ENCODE assay signal across 14 mouse cellular contexts in genomic region chr13:60508856-60509255, GRCm38 (mm10).
"Had no signal": no experiment of that assay in that cellular context is flagged by ENCODE, and none has a peak within 500 bp of the region (broad histone marks: within the 10 kb centered on the region; RNA-seq: fewer than 3 reads in every experiment).

No protein-coding gene starts in this region.

- H3K9me3 ChIP-seq: limb, embryonic 13.5 days; liver, embryonic 15.5 days had no signal

- H3K36me3 ChIP-seq: limb, embryonic 13.5 days; liver, embryonic 15.5 days; midbrain, embryonic 12.5 days had no signal

- ATAC-seq: intestine, embryonic 16.5 days had no signal

- H3K27ac ChIP-seq: limb, embryonic 13.5 days; liver, embryonic 15.5 days; midbrain, embryonic 12.5 days had no signal

- H3K27me3 ChIP-seq: limb, embryonic 13.5 days; liver, embryonic 15.5 days had no signal

- H3K4me1 ChIP-seq: midbrain, embryonic 12.5 days had no signal

- H3K9ac ChIP-seq: limb, embryonic 13.5 days; liver, embryonic 15.5 days; lung, embryonic 14.5 days; midbrain, embryonic 12.5 days had no signal

- H3K4me2 ChIP-seq: limb, embryonic 13.5 days; liver, embryonic 11.5 days; liver, embryonic 15.5 days; lung, embryonic 14.5 days; midbrain, embryonic 12.5 days had no signal

- DNase-seq: kidney, adult 8-10 months; kidney, postnatal 25 days; layer of hippocampus, adult 9-11 months; layer of hippocampus, postnatal 36 days; lung, embryonic 14.5 days; retina, postnatal 1 day; right cerebral cortex, postnatal 4 days; spleen, adult 18-20 months; thymus, postnatal 36 days had no signal

- H3K4me3 ChIP-seq: limb, embryonic 13.5 days; liver, embryonic 15.5 days; midbrain, embryonic 12.5 days had no signal
